Mouse (Mus musculus): ENCODE data around the gene Mxi1.

DNA sequence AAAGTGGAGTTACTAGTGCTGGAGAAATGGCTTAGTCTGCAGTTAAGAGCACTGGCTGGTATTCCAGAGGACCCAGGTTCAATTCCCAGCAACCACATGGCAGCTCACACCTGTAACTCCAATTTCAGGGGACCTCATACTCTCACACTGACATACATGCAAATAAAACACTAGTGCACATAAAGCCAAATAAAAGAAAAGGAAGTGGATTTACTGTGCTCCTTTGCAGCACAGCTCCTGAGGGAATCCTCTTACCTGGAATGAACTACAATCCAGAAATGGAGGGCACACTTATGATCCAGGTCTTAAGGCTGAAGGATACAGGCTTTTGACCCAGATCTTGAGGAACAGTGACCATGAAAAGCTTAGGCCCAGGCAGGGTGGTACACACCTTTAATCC is 83.3 kb downstream of the Mxi1 start:
- TF ChIP-seq GATA1 (IDR thresholded peaks at IDR 0.05; ENCODE audit: low read length) (no peak), TAL1 (IDR thresholded peaks at IDR 0.05; ENCODE audit: low read length) (no peak)

All from erythroblast, embryonic 14.5 days (primary cell).